Mouse (Mus musculus): ENCODE results near the gene Kctd8. TPM values are rescaled to one million over a fixed set of nuclear protein-coding genes. Genes with fewer than 3 reads are reported as not detected.
"Not testable (repeated sequence)": the region's sequence is repeated elsewhere in the genome, so short reads cannot be mapped to it uniquely, and the experiment has no call there.

Kctd8 gene
- not detected for total RNA-seq (2021)
- long read RNA-seq, experiment 1 = 0 reads
- long read RNA-seq, experiment 2 = 0 reads

DNA sequence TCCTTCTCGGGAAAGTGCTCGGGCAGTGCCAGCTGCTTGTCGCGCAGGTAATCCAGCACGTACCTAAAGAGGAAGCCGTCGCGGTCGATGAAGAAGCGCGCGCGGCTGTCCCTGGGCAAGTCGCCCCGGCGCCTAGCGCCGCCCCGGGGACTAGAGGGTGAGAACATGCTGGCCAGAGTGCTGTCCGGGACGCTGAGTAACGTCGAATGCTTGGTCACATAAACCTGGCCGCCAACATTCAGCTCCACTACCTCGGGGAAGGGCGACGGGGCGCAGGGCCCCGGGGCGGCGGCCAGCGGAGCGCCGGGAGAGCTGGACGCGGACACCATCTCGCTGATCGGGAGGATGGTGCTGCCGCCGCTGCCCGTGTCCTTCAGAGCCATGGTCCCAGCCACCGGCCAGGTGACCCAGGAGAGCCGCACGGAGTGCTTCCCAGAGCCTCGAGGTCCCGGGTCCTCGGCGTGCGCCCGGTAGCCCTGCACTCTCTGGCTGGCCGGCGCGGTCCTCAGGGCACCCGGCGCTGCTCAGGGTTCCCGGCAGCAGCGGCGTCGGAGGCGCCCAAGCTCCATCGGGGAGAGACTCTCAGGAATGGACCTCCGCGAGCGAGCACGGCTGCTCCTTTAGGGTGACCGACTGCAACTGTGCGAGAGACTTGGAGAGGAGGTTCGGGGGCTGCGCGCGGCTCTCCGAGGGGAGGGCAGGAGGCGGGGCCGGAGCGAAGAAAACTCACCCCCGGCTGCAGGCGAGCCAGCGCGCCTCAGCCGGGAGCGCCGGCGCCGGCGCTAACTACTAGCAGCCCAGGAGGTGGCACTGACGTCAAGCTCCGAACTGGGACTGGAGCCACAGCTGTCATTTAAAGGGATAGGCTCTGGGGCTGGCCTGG, at the start of gene Kctd8:
Gene Kctd8, minus strand, starts transcription at position 761 of the 883 bp plus-strand sequence.
- DNase-seq (ENCODE audit: low spot score) = peak; percentile 2

DNA sequence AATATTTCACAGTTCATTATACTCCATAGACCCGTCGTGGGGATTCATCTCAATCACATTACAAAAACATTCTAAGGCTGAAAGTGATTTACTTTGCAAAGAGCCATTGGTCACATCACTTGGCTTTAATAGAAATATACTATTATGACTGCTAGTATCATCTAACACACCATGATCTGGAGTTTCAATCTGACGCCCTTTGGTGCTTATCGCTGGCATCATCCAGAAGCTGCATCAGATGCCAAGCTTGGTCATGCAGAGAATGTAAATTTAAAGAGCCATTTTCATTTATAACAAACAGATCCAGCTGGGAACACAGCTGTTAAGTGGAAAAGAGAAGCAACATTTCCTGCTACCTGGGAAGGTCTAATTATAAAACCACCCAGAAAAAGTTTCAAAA, 37.6 kb upstream of the Kctd8 start:
- no peak for DNase-seq (ENCODE audit: low spot score)

DNA sequence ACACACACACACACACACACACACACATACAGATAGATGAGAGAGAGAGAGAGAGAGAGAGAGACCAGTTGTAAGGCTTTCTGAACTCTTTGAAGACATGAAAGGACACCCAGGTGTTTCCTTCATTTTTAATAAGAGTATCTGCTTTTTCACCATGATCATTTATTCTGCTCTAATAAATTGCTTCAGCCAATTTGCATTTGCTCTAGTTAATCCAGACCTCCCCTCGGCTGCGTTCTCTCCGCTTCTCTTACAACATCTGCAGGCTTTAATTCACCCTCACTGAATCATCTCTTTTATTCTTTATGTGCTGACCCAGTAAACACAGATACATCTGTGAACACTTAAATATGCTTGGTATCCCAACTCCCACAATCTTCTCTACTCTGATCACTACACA, 9.1 kb upstream of the Kctd8 start:
- no peak for DNase-seq (ENCODE audit: low spot score)

DNA sequence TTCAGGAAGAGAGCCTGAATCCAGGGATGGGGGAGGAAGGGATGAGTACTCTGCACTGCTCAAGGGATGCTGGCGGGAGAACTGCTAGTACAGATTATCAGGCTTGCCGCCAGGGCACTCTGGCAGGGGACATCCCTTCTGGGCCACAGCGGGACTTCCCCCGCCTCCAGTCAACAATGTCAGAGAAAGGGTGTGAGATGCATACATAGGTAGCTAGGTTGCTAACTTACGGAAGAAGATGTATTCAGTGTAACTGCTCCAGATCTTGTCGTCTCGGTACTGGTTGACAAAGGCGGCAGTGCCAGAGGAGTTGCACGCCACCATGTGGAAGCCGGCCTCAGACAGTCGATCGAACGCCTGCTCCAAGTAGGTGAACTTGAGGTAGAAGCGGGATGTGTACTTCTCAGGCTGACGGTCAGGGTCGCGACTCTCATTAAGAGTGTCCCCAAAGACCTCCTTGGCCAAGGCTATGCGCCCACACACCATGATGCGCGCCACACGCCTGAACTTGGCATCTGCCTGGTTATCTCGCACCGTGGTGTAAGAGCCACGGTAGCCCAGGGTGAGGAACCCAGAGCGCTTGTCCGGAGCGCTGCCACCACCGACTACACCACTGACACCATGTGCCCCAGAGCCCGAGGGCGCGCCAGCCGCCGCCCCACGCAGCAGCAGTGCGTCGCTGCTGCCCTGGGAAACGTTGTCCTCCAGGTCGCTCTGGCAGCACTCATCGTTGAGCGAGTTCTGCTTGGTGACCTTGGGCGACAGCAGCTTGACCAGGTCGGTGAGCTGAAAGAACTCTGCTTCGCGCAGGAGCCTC, 1.2 kb downstream of the Kctd8 start:
- no peak for DNase-seq (ENCODE audit: low spot score)

DNA sequence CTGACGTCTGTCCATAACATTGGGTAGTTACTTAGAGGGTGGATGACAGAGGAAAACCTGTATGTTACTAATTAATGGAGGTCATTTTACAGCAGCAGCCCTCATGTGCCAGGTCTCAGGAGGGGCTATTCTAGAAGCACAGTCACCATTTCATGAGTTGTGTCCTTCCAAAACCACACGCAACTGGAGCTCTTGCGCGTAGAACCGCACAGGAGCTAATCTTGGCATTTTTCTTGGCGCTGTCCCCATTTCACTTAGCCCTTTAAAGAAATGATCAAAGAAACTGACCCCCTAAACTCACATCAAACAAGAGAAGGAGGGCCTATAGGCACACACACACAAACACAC, 1.9 kb downstream of the Kctd8 start:
- DNase-seq (ENCODE audit: low spot score) = no peak

DNA sequence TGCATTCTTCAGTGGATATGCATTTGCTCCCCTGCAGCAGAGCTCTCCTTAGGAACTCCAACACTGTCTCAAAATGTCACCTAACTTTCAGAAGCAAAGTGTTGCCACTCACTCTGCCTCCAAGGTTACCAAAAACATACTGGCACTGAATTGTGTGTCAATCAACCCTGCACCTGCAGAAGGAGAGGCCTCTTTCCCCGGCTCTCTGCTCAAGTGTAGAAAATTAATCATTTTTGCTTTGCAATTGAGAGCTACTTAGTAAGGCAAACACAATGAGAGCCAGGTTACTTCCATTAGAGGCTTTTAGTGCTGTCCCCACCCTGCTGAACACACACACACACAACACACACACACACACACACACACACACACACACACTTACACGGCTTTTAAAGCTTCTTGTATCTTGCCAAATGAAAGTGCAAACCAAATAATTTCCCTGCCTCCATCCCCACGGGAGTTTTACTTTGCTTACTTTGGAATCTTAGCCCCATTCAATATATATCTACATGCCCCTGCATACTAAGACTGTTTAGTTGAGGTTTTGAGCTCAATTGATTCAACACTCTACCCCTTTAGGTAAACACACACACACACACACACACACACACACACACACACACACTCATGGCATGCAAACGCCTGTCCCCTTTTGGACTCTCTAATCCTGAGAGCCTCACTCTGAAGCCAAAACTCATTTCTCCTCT, 2.4 kb downstream of the Kctd8 start:
- DNase-seq (ENCODE audit: low spot score) = no peak

DNA sequence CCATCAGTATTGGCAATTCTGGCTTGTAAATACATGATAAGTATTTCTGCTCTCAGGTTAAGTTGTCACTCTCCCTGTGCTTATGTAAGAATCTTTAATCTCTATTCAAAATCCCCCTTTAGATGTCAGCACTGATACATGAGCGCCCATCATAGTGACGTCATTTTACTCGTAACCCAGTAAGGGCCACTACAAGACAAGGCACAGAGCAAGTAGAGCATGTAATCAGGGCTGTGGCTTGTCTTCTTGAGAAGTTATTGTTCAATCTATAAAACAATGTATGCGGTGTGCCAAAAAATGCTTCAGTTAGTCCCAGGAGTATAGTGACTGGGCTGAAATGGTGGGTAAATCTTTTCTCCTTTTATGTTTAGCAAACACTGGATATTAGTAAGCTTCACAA, 13.9 kb downstream of the Kctd8 start:
- DNase-seq (ENCODE audit: low spot score) = no peak

DNA sequence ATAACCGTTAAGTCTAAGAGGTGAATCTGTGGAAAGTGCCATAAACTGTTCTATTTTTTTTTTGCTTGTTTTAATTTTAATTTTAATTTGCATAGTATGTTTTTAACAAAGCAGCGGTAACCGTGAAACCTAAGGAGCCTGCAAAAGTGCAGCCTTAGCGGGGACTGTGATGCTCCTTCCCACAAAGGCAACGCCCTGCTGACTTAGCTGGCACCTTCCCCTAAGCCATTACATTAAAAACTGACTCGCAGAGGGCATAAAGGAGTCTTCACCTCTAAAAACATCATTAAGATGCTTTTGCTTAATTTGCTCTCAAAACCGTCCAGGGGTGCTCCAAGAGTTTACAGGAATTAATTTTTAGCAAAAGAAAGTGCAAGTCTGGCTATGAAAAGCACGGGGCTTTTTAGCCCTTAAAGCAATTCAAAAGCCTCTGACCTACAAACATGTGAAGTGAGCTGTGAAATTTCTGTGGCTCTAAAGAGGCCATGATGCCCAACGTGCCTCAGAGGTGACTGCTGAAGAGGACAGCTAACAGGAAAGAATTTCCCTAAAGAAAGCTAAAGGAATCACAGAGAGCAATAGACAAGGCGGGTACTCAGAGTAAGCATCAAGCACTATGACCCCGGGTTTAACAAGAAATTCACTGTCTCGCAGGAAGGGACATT, 16.8 kb downstream of the Kctd8 start:
- DNase-seq (ENCODE audit: low spot score) = no peak

DNA sequence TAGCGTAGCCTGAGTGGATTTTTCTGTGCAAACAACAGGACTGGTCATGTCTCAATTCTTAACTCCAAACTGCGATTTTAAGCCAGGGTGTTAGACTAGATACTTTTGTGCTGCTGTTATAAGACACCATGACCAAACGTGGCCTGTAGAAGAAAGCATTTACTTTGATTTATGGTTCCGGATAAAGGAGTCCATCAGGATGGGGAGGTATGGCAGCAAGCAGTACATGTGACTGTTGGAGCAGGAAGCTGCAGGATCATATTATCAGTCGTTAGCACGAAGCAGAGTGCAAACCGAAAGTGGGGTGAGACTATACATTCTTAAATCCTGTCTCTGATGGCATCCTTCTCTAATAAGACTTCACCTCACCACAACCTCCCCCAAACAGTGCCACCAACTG, 28.9 kb downstream of the Kctd8 start:
- no peak for DNase-seq (ENCODE audit: low spot score)

DNA sequence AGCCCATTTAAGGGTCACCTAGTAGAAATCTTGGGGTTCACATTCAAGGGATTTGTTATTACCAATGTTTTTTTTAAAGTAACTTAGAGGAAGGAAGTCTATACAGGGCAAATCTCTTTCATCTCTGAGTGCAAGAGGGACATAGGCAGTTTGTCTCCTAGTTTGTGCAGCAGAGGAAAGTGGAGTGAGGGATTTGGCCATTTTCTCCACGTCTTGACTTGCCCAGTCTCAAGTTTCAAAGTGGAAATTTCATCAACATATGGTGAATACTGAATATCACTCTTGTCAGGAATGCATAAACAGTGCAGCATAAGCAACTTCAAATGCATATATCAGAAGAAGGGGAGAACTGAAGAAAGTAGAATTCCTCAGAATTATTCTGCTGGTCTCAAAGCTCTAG, 39.8 kb downstream of the Kctd8 start:
- no peak for DNase-seq (ENCODE audit: low spot score)

DNA sequence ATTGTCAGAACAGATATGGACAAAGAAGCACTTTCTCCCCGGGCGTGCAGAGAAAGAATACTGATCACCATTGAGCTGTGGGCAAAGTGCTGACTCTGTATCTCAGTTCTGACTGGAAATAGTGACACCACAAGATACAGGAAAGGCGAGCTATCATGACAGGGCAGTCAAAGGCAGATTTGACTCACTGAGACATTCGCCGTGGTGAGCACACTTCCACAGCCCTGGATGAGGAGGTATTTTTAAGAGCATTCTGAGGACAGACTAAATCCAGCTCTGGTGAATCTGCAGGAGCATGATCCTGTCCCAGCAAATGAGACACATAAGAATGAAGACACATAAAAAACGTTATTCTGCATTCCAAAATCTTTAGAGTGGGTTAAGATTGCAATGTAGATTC, 49.1 kb downstream of the Kctd8 start:
- DNase-seq (ENCODE audit: low spot score) = no peak

DNA sequence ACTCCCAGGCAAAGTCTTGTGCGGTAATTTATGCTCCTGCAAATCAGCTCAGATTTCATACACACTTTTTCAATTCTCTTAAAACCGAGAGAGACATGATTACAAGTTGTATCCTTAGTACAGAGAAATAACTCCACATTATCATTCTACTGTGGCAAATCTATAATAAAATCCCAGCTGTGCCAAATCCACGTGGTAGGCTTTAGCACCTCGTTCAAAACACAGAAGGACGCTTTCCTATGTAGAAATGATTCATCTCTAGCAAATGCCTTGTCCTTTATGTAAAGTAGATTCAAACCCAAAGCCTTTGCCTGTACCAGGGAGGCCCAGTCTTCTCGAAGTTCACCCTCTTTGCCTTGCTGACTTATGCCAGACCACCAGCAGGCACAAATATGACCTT, 57.1 kb downstream of the Kctd8 start:
- no peak for DNase-seq (ENCODE audit: low spot score)

DNA sequence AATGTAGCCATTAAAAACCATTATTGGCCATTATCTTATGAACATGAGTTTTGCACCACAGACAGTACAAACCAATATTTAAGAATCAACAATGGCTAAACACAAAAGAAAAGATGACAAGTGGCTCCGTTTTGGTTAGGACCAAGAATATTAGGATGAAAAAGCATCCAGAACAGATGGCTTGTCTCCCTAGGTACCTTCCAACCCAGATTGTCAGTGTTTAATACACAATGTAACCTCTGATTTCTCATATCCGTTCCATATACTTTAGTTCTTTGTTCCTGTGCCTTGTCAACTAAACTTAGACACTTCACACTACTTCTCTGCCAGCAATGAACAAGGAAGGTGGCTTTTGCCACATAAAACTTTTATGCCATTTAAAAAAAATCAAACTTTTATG, 89.1 kb downstream of the Kctd8 start:
- DNase-seq (ENCODE audit: low spot score) = no peak

DNA sequence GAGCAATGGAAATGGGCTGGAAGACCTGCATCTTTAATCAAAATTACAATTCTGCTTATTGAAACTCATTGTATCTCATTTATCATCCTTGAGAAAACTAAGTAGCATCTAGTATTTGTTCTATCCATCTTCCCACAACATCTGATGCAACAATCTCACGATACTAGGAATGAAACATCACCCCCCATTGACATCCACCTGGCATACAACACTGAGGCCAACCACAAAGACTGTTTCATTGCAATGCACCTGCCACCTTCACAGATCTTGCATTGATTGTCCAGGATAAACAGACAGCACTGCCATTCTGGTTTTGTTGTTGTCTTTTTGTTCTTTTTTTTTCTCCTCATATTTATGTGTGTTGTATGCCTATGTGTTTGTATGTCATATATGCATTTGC, 99.5 kb downstream of the Kctd8 start:
- no peak for DNase-seq (ENCODE audit: low spot score)

DNA sequence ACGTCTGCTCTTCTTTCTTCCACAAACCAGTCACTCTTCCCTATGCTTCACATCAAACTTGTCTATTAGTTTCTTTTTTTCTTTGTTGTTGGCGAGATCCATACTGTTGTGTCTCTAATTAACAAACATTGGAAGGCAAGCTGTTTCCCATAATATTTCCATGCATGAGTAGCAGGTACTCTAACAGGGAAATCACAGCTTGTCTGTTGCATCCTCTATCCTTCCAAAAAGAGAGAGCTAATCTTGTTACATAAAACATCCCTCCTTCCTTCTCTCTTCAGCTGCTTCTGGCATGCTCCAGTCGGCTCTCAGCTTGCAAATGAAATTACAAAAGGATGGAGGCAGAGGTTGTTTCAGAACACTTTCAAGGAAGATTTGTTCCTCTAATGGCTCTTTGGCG, 107.9 kb downstream of the Kctd8 start:
- no peak for DNase-seq (ENCODE audit: low spot score)

DNA sequence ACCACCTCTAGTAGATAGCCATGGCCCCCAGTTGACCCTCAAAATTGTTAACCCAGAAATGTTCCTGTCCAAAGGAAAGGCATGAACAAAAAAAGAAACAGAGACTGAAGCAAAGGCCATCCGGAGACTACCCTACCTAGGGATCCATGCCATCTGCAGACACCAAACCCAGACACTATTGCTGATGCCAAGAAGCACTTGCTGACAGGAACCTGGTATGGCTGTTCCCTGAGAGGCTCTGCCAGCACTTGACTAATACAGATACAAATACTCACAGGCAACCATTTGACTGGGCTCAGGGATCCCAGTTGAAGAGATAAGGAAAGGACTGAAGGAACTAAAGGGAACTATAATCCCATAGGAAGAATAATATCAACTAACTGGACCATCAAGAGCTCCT, 109.8 kb downstream of the Kctd8 start:
- DNase-seq (ENCODE audit: low spot score) = not testable (repeated sequence)

DNA sequence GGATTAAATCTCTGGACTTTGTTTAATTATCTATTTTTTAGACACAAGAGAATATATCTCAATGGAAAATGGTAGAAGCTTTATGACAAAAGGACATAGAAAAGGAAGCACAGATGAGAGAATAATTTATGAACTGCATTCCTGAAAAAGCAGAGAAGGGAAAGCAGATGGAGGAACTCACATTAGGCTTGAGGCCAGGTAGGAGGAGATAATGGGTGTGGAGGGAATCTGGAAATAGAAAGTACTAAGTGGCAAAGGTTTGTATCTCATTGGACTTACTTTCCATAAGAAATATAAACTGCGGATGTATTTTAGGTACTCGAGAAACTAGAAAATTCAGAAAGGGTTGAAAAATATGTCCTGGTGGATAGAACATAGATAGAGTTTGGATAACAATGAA, 114.3 kb downstream of the Kctd8 start:
- no peak for DNase-seq (ENCODE audit: low spot score)

DNA sequence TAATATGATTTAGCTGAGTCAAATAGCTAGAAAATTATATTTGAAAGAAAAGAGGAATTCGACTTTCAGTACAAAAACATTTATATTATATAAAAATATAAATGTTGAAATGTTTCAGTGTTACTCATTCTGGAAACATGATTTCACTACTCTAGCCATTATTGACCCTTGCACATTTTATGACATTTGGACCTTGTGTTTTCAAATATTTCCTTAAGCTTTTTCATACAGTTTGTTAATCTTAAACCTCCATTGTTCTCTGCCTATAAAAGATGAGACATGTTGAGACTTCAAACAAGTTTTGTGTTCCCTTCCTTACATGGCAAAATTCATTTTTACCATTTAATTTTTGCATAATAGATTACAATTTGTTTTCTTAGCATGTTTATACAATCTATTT, 118.9 kb downstream of the Kctd8 start:
- DNase-seq (ENCODE audit: low spot score) = no peak

DNA sequence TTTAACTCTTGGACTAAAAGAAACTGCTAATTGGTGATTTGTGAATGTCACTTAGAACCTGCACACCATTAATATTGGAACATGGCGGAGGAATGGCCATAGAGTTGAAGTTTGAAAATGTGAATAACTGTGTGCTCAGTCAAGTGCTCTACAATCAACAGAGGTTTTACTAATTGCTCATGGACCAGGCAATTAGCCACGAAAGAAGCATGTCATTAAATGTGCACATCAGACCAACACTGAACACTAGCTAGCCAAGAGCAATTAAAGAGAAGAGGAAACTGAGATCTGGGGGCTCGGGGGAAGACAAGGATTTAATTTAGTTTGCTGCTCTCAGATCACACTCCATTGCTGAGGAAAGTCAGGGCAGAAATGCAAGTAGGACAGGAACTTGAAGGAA, 126.3 kb downstream of the Kctd8 start:
- no peak for DNase-seq (ENCODE audit: low spot score)

DNA sequence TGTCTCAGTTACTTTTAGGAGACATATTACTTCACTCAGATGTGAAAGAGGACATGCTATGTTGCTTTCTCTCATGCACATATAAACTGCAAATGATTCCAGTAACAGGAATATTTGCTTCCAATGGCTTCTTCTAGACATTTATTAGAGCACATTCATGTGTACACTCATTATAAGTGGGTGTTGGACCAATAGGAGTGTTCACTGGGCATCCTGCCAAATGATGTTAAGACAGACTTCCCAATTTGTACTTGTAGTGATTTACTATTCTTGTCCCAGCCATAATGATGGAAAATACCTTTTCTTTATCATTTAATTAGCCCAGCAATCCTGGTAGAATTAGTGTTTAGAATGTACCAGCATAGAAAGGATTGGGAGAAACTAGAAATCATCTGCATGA, 132.1 kb downstream of the Kctd8 start:
- no peak for DNase-seq (ENCODE audit: low spot score)

DNA sequence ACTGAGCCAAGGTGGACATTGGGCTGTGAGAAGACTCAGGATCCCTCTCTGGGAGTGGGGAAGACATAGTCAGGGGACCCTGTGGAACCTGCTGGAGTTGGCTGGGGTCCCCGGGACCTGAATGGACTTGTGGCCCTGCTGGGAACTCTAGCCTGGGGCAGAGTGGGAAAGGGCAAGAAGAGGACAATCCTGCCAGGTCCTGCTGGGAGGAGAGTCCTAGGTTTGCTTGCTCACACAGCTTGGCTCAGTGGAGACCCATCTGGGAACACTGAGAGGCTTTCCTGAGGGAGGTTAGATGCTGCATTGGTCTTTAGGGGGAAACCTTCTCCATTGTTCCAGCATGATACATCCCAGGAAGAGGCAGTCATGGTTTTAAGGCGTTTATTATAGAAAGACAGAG, 133.8 kb downstream of the Kctd8 start:
- no peak for DNase-seq (ENCODE audit: low spot score)

Measured in gastrocnemius, adult 18-20 months (tissue).